Mouse (Mus musculus) embryonic facial prominence, embryonic 11.5 days (tissue): Measurements from ENCODE around the gene Hadh. TPM values are rescaled to one million over a fixed set of nuclear protein-coding genes. Genes with fewer than 3 reads are reported as not detected.

Source experiments
- ATAC-seq: fragments of 200-750 bp; cut with Nextera tagmentation; replicated peaks from 2 replicates; pipeline ENCODE4 v1.8.0; 2017; ENCODE audit warnings: low read depth; ENCODE audit not compliant: insufficient number of reproducible peaks, low FRiP score, low TSS enrichment
- DNase-seq: peaks from one replicate; pipeline ENCODE4 v3.0.0-alpha.2; 2015; ENCODE audit warnings: low spot score
- H3K27ac ChIP-seq: fragments of 300-500 bp; sonication (generic); replicated peaks from 2 replicates; pipeline ENCODE4 v1.5.1; 2014; ENCODE audit warnings: mild to moderate bottlenecking, low read depth, low read length, control low read depth
- H3K27me3 ChIP-seq: fragments of 300-500 bp; sonication (generic); 2 replicates; pipeline ENCODE4 v1.6.1; 2014; ENCODE audit warnings: mild to moderate bottlenecking, low read length, moderate library complexity, mixed read lengths; ENCODE audit not compliant: control insufficient read depth, insufficient read depth
- H3K36me3 ChIP-seq: fragments of 300-500 bp; sonication (generic); replicated peaks from 2 replicates; pipeline ENCODE4 v1.6.1; 2014; ENCODE audit warnings: low read depth, mild to moderate bottlenecking, low read length, moderate library complexity, mixed read lengths; ENCODE audit not compliant: control insufficient read depth, insufficient read depth
- H3K4me1 ChIP-seq: fragments of 300-500 bp; sonication (generic); 2 replicates; pipeline ENCODE4 v1.6.1; 2014; ENCODE audit warnings: low read length, mixed read lengths; ENCODE audit not compliant: control insufficient read depth, insufficient read depth
- H3K4me2 ChIP-seq: fragments of 300-500 bp; sonication (generic); 2 replicates; pipeline ENCODE4 v1.6.1; 2014; ENCODE audit warnings: low read depth, mild to moderate bottlenecking, control low read depth, low read length, moderate library complexity
- H3K4me3 ChIP-seq: fragments of 300-500 bp; sonication (generic); 2 replicates; pipeline ENCODE4 v1.5.1; 2014; ENCODE audit warnings: low read depth, low read length, control low read depth
- H3K9ac ChIP-seq: fragments of 300-500 bp; sonication (generic); replicated peaks from 2 replicates; pipeline ENCODE4 v1.6.1; 2014; ENCODE audit warnings: mild to moderate bottlenecking, control low read depth, low read length
- H3K9me3 ChIP-seq: fragments of 300-500 bp; sonication (generic); replicated peaks from 2 replicates; pipeline ENCODE4 v1.6.1; 2016; ENCODE audit warnings: mild to moderate bottlenecking, low read length, inconsistent platforms, mixed read lengths; ENCODE audit not compliant: control insufficient read depth
- WGBS: fragments of 180-500 bp; shearing (Covaris S2); extraction: QIAGEN DNeasy Blood & Tissue Kit; methylation state at CpG from one replicate; pipeline ENCODE4 v1.1.7; 2014; 5-methylcytosine and 5-hydroxymethylcytosine counted together
- polyA plus RNA-seq: library from polyadenylated mRNA; unstranded; fragments of >200 nt; fragmentation: Nextera tagmentation; extraction: Ambion mirVana; gene quantifications from 2 replicates; pipeline ENCODE4 v1.2.1, GENCODE M21; 2014

Hadh gene
- polyA plus RNA-seq, 1 experiment from 2014 or later, result 116 TPM

DNA sequence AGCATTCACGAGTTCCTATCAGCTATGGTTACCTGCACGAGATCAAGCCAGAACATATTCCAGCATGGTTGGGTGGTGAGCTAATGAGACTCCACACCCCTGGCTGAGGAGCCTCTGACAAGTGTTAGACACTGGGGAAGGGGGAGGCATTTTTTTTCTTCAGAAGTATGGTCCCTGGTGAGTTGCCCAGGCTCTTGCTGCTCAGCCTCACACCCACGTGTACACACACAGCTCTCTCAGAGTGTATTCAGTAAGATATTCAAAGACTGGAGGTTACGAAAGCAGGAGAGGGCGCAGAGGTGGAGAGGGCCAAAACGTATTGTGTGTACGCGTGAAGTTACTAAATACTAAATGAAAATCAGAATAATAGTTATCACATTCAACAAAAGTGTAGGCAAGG is 6.4 kb downstream of the Hadh start:
- Histone ChIP-seq H3K27ac (no peak overlapping the region), H3K4me2 (no peak overlapping the region), H3K9me3 (no peaks in the 10 kb centered on the region), H3K36me3 (no peaks in the 10 kb centered on the region), H3K4me1 (no peaks in the 10 kb centered on the region), H3K4me3 (no peak overlapping the region), H3K27me3 (no peaks in the 10 kb centered on the region), H3K9ac (no peak overlapping the region)
- ATAC-seq (no peak), DNase-seq (no peak)
- WGBS, result 93% methylated on average over 8 of the region's 8 CpGs

DNA sequence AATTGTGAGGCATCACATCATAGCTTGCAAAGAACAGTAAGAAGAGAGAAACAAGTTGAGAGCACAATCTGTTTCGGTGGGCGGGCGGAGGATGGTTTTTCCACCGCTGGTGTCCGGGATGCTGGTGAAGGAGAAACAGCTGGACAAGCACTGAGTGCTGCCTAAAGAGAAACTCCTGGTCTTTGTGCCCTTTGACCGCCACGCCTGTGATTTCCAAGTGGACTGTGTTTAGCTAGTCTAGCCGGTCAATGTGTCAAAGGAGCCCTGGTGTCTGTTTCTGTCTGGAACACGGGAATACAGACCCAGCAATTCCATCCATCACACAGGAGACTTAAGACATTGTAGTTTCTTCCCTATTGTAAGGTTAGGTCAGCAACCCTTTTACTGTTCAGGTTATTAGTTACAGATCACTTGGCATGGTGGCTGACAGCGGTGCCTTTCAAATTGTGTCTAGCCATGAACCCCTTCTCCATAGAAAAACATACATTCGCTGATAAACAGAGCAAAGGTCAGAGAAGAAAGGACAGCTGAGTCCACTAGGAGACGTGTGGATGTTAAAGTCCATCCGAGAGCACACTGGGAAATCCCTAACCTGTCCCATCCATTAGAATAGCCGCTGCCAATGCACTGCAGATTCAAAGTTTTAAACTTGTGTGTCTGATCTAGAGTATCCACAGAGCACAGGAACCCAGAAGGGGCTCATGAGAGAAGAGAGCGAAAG is 8.0 kb downstream of the Hadh start:
- no peaks in the 10 kb centered on the region for H3K9me3 ChIP-seq
- WGBS, result 75% methylated on average over 15 of the region's 15 CpGs
- H3K4me3 ChIP-seq, result no peak overlapping the region
- H3K4me1 ChIP-seq, result no peaks in the 10 kb centered on the region
- no peak for ATAC-seq
- no peaks in the 10 kb centered on the region for H3K36me3 ChIP-seq
- DNase-seq, result no peak
- no peaks in the 10 kb centered on the region for H3K27me3 ChIP-seq
- no peak overlapping the region for H3K9ac ChIP-seq
- no peak overlapping the region for H3K27ac ChIP-seq
- no peak overlapping the region for H3K4me2 ChIP-seq

DNA sequence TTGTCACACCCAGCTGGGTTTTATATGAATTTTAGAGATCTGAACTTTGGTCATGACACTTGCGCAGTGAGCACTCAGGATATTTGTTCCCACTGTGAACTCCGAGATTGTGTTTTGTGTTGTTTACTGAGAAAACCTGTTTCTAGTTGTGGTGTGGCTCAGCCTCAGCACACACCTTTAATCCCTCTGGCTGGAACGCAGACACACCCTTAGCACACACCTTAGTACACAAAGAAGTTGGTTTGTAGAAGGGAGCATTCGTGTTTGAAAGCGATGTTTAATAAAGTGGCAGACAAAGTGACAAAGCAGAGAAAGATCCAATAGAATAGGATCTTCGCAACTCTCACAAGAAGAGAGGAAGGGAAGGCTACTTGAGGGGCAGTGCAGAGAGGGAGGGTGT is 11.5 kb downstream of the Hadh start:
- WGBS, result 95% methylated on average over 6 of the region's 6 CpGs
- H3K4me2 ChIP-seq, result no peak overlapping the region
- no peaks in the 10 kb centered on the region for H3K4me1 ChIP-seq
- no peaks in the 10 kb centered on the region for H3K9me3 ChIP-seq
- H3K9ac ChIP-seq, result no peak overlapping the region
- H3K27ac ChIP-seq, result no peak overlapping the region
- H3K27me3 ChIP-seq, result no peaks in the 10 kb centered on the region
- no peak overlapping the region for H3K4me3 ChIP-seq
- ATAC-seq (no peak), DNase-seq (no peak)
- H3K36me3 ChIP-seq, result no peaks in the 10 kb centered on the region

DNA sequence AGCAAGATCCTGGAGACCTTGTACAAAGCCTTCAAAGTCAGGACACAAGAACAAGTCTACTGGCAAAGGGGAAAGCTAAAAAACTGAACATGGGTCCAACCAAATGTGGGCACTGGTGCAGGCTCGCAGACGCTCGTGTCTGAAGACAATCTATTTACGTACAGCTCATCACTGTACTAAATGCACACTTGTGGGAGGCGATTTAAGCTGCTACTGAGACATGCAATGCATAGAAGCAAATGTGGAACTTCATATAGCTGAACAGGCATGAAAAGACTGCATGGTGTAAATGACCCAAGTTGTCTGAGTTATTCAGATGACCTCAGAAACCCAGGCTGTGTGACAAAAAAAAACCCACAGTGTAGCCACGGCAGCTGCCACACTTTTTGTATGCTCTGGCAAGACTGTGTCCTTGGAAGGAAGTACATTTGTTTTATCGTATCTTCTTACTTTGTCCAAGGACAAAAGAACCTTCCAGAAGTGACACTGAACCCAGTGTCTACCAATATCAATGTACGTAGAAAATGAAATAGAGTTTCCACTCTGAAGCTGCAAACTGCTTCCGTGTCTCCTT is 12.4 kb downstream of the Hadh start:
- Histone ChIP-seq H3K27ac (no peak overlapping the region), H3K4me1 (no peaks in the 10 kb centered on the region), H3K9ac (no peak overlapping the region), H3K36me3 (no peaks in the 10 kb centered on the region), H3K4me3 (no peak overlapping the region), H3K4me2 (no peak overlapping the region), H3K27me3 (no peaks in the 10 kb centered on the region), H3K9me3 (no peaks in the 10 kb centered on the region)
- WGBS, result 92% methylated on average over 9 of the region's 9 CpGs
- DNase-seq, result no peak
- no peak for ATAC-seq

DNA sequence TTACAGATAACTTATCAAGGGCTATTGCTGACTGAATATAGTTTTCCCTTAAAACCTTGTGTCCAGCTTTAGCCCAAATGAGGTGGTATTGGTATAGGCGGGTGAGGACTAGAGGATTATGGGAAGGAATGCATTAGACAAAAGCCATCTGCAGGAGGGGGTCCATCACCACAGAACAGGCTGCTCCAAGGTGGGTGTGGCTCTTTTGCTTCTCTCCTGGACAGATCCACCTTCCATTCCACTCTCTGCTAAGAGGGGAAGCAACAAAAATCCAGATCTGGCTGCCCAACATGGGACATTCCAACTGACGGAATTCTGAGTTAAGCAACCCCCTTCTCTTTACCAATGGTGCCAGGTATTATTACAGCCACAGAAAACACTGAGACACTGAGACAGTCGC is 13.0 kb downstream of the Hadh start:
- H3K4me3 ChIP-seq, result no peak overlapping the region
- no peak overlapping the region for H3K4me2 ChIP-seq
- 87% methylated on average over 3 of the region's 3 CpGs for WGBS
- H3K27ac ChIP-seq, result no peak overlapping the region
- H3K9me3 ChIP-seq, result no peaks in the 10 kb centered on the region
- H3K4me1 ChIP-seq, result no peaks in the 10 kb centered on the region
- no peaks in the 10 kb centered on the region for H3K36me3 ChIP-seq
- DNase-seq (no peak), ATAC-seq (no peak)
- H3K9ac ChIP-seq, result no peak overlapping the region
- H3K27me3 ChIP-seq, result no peaks in the 10 kb centered on the region

DNA sequence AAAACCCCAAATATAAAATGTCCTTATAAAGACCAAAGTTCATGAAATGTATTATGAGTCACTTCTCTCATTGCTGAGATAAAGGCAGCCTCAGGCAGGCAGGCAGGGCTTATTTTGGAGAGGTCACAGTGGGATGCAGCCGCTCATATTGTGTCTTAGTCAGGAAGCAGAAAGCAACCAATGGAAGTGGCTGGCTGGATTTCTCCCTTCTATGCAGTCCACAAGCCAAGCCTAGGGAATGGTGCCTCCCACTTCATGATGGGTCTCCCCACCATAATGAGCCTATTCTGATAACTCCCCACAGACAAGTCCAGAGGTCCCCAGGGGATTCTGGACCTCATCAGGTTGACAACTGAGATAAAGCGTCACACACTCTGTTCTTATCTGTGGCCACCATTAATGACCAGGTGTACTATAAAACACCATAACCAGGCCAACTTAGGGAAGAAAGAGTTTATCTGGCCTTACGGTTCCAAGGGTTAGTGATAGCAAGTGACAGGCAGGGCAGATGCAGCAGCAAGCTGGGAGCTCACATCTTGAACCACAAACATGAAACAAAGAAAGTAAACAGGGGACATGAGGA is 16.4 kb downstream of the Hadh start:
- H3K4me1 ChIP-seq, result no peaks in the 10 kb centered on the region
- ATAC-seq (no peak), DNase-seq (no peak)
- WGBS, result 90% methylated on average over 3 of the region's 3 CpGs
- H3K27me3 ChIP-seq, result no peaks in the 10 kb centered on the region
- H3K9me3 ChIP-seq, result no peaks in the 10 kb centered on the region
- no peaks in the 10 kb centered on the region for H3K36me3 ChIP-seq
- no peak overlapping the region for H3K4me2 ChIP-seq
- no peak overlapping the region for H3K9ac ChIP-seq
- H3K27ac ChIP-seq, result no peak overlapping the region
- H3K4me3 ChIP-seq, result no peak overlapping the region

DNA sequence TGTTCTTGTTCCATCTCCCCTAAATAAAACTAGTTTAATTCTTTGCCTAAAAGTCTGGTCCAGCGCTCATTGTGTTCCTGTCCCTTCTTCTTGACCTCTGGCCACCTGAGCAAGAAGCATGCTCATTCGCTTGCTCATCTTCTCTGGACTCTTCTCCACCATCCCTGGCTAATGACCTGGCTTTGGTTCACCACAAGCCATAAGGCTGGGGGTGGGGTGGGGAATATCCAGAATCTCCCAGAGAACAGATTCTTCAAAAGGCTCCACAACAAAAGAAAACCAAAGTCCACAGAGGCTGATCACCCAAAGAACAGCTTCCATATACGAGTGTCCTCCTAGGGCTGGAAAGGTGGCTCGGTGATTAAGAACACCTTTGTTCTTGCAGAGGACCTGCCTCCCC is 16.9 kb downstream of the Hadh start:
- Histone ChIP-seq H3K9me3 (no peaks in the 10 kb centered on the region), H3K27me3 (no peaks in the 10 kb centered on the region), H3K27ac (no peak overlapping the region), H3K36me3 (no peaks in the 10 kb centered on the region), H3K4me2 (no peak overlapping the region), H3K4me3 (no peak overlapping the region), H3K4me1 (no peaks in the 10 kb centered on the region), H3K9ac (no peak overlapping the region)
- WGBS, result 91% methylated on average over 4 of the region's 4 CpGs
- ATAC-seq (no peak), DNase-seq (no peak)

DNA sequence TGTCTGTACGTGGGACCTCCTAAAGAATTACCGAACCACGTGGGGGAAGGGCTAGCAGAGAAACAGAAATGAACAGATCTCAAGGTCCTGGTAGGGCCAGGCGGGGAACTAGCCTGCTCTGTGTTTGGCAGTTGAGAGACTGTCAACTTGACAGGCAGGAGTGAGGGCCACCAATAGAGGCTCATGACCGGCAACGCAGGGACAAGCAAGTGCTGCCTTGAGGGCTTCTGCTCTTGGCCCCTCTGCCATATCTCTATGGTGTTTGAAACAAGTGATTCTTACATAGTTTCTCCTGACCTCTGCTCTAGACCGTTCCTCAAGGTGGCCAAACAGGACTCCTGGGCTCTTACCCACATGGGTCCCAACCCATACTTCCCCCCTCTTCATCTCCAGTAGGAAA is 20.3 kb downstream of the Hadh start:
- no peaks in the 10 kb centered on the region for H3K36me3 ChIP-seq
- no peaks in the 10 kb centered on the region for H3K27me3 ChIP-seq
- H3K9me3 ChIP-seq, result no peaks in the 10 kb centered on the region
- H3K9ac ChIP-seq, result no peak overlapping the region
- H3K4me2 ChIP-seq, result no peak overlapping the region
- ATAC-seq (no peak), DNase-seq (no peak)
- WGBS, result 89% methylated on average over 7 of the region's 7 CpGs
- H3K4me1 ChIP-seq, result no peaks in the 10 kb centered on the region
- H3K4me3 ChIP-seq, result no peak overlapping the region
- H3K27ac ChIP-seq, result no peak overlapping the region
